Mouse (Mus musculus) right cerebral cortex, postnatal 25 days (tissue): ENCODE data around the gene Olfr739.

ENCODE experiments used
- DNase-seq: peaks from one replicate; pipeline ENCODE4 v3.0.0; 2022

Olfr739 gene

DNA sequence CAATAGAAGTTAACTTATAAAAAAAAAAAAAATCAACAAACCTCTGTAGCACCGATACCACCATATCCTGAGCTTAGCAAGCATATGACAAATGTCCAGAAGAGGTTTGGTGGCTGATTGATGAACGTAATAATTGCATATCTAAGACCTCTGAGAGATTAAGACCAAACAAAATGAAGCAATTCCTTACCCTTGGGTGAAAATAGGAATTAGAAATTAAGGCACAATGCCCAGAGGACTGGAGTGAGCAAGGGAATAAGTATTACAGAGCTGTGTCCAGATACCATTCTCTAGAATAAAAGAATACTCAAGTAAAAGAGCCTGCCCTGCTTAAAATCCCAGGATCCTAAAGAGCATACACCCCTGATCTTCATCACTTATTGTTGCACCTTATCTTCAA, at the start of gene Olfr739:
Olfr739 (plus strand) TSS at position 301 of the 400 bp plus-strand sequence.
- no peak for DNase-seq

DNA sequence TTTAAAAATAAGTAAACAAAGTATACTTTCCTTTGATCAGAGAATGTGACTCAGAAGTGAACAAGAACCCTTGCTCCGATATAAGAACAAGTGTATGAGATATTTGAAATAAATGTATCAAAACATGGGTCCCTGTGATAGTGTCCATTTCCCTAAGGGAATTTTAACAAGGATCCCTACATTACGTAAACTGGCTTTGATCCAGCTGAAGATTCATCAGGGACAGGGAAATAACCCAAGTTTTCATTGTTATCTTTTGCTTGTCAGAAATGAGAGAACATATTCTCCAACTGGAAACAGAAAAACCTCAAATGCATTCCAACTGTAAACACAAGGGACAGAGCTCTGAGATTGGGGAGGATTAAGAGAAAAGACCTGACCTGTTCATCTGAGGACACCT, 37.6 kb upstream of the Olfr739 start, which contains the start of gene Olfr736:
Olfr736 (plus strand) TSS at position 301 of the 400 bp plus-strand sequence.
- DNase-seq: no peak

DNA sequence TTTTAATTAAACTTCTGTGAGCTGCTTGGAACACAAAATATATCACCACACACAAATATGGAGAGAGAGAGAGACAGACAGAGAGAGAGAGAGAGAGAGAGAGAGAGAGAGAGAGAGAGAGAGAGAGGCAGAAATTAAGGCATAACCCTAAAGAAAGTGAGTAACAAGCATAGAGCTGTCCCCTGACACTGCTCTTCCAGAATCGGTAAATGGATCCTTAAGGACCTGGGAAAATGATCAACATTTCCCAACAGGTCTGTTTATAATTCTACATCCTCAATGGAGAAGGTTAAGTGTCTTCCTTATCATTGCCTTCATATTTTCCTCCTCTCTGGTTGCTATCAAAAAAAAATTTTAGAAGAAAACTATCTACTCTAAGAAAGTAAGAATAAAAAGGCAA, 11.2 kb upstream of the Olfr739 start, which contains the start of gene Olfr738:
Olfr738 (plus strand) TSS at position 301 of the 400 bp plus-strand sequence.
- no peak for DNase-seq

DNA sequence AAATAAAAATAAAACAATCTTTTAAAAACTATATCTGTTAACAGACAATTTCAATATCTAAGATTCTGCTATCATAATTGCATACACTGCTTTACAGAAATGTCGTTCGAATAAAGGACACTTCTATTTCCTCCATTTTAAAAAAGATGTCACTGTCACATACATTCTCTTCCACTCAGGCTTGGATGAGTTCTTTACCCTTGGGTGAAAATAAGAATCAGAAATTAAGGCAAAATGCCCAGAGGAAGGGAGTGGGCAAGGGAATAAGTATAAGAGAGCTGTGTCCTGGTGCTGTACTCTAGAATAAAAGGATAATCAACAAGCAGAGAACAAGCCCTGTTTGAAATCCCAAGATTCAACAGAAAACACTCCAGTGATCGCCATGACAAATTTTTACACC, 26.8 kb downstream of the Olfr739 start, which contains the start of gene Olfr740:
Olfr740 (plus strand) TSS at position 301 of the 400 bp plus-strand sequence.
- DNase-seq: no peak

DNA sequence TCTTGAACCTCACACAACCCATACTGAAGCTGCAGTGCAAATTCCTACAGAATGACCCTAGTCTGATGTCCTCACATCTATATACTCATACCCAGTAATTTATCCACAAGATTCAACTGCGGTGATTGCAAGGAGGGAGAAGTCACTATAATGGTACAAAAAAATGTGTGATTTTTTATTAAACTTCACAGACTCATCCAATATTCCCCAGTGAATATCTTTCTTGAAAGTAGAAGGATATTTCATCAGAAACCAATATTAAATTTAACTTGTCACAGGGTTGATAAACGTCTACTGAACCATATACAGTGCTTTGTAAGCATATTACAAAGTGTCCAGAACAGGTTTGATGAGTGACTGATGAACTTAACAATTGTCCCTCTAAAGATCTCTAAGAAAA, 54.0 kb downstream of the Olfr739 start, which contains the start of gene Olfr741:
Olfr741 (plus strand) TSS at position 301 of the 400 bp plus-strand sequence.
- DNase-seq: no peak
